Mouse (Mus musculus) hindbrain, embryonic 15.5 days (tissue): Measurements from ENCODE around the gene Tmem147. TPM values are rescaled to one million over a fixed set of nuclear protein-coding genes. Genes with fewer than 3 reads are reported as not detected.

ENCODE experiments used
- ATAC-seq: fragments of 200-750 bp; cut with Nextera tagmentation; 2 replicates; pipeline ENCODE4 v1.8.0; 2017; ENCODE audit warnings: low read depth, moderate number of reproducible peaks, moderate TSS enrichment; ENCODE audit not compliant: low FRiP score
- H3K27ac ChIP-seq: fragments of 300-500 bp; sonication (generic); replicated peaks from 2 replicates; pipeline ENCODE4 v1.5.1; 2015; ENCODE audit warnings: mild to moderate bottlenecking, inconsistent platforms
- H3K27me3 ChIP-seq: fragments of 300-500 bp; sonication (generic); 2 replicates; pipeline ENCODE4 v1.6.1; 2015; ENCODE audit warnings: control low read depth, inconsistent platforms
- H3K36me3 ChIP-seq: fragments of 300-500 bp; sonication (generic); 2 replicates; pipeline ENCODE4 v1.6.1; 2015; ENCODE audit warnings: control low read depth, inconsistent platforms
- H3K4me1 ChIP-seq: fragments of 300-500 bp; sonication (generic); replicated peaks from 2 replicates; pipeline ENCODE4 v1.6.1; 2015; ENCODE audit warnings: control low read depth, inconsistent platforms
- H3K4me2 ChIP-seq: fragments of 300-500 bp; sonication (generic); 2 replicates; pipeline ENCODE4 v1.6.1; 2015; ENCODE audit warnings: moderate library complexity, mild to moderate bottlenecking, inconsistent platforms
- H3K4me3 ChIP-seq: fragments of 300-500 bp; sonication (generic); 2 replicates; pipeline ENCODE4 v1.5.1; 2015; ENCODE audit warnings: mild to moderate bottlenecking, inconsistent platforms
- H3K9ac ChIP-seq: fragments of 300-500 bp; sonication (generic); 2 replicates; pipeline ENCODE4 v1.6.1; 2015; ENCODE audit warnings: inconsistent platforms
- H3K9me3 ChIP-seq: fragments of 300-500 bp; sonication (generic); 2 replicates; pipeline ENCODE4 v1.6.1; 2016; ENCODE audit warnings: control low read depth, inconsistent platforms
- WGBS: fragments of 180-500 bp; shearing (Covaris S2); methylation state at CpG from one replicate; pipeline ENCODE4 v1.1.7; 2015; 5-methylcytosine and 5-hydroxymethylcytosine counted together
- polyA plus RNA-seq: library from polyadenylated mRNA; unstranded; fragments of >200 nt; fragmentation: Nextera tagmentation; extraction: Ambion mirVana; gene quantifications from 2 replicates; pipeline ENCODE4 v1.2.1, GENCODE M21; 2015

Tmem147 gene
- 273 and 284 TPM in 2 replicates for polyA plus RNA-seq

GRCm38 (mm10) chr7:30729396-30730063 is at the start of gene Tmem147:
Tmem147 (minus strand) TSS chr7:30729540.
- Histone ChIP-seq H3K4me1 (peaks cover 33% of the 10 kb centered on the region), H3K36me3 (peaks cover 8% of the 10 kb centered on the region), H3K9me3 (no peaks in the 10 kb centered on the region), H3K4me3 (peak within 1 kb of the TSS; percentile 72), H3K27ac (peak within 1 kb of the TSS; percentile 89), H3K27me3 (no peaks in the 10 kb centered on the region), H3K4me2 (peak within 1 kb of the TSS; percentile 83), H3K9ac (peak within 1 kb of the TSS; percentile 87)
- under 1% methylated on average over 60 of the region's 60 CpGs for WGBS
- peak; percentile 96 for ATAC-seq

- H3K4me3 ChIP-seq: no peak overlapping the region
- no peak for ATAC-seq
- H3K4me1 ChIP-seq: no peaks in the 10 kb centered on the region
- no peaks in the 10 kb centered on the region for H3K36me3 ChIP-seq
- H3K27ac ChIP-seq: no peak overlapping the region
- no peak overlapping the region for H3K4me2 ChIP-seq
- 88% methylated on average over 1 of the region's 1 CpGs for WGBS
- no peak overlapping the region for H3K9ac ChIP-seq
- H3K9me3 ChIP-seq: no peaks in the 10 kb centered on the region
- no peaks in the 10 kb centered on the region for H3K27me3 ChIP-seq
Observed at GRCm38 (mm10) chr7:30777911-30778310, 48.6 kb upstream of the Tmem147 start.

- WGBS: 47% methylated on average over 7 of the region's 7 CpGs
- Histone ChIP-seq H3K4me3 (no peak overlapping the region), H3K9ac (no peak overlapping the region), H3K27me3 (no peaks in the 10 kb centered on the region), H3K4me2 (no peak overlapping the region), H3K36me3 (no peaks in the 10 kb centered on the region), H3K27ac (no peak overlapping the region), H3K4me1 (no peaks in the 10 kb centered on the region), H3K9me3 (no peaks in the 10 kb centered on the region)
- ATAC-seq: no peak
Observed at GRCm38 (mm10) chr7:30777081-30777579, 47.8 kb upstream of the Tmem147 start.

GRCm38 (mm10) chr7:30776104-30776503 is 46.8 kb upstream of the Tmem147 start:
- Histone ChIP-seq H3K4me1 (no peaks in the 10 kb centered on the region), H3K27ac (no peak overlapping the region), H3K4me3 (no peak overlapping the region), H3K9me3 (no peaks in the 10 kb centered on the region), H3K36me3 (no peaks in the 10 kb centered on the region), H3K4me2 (no peak overlapping the region), H3K27me3 (no peaks in the 10 kb centered on the region), H3K9ac (no peak overlapping the region)
- ATAC-seq: no peak
- WGBS: 89% methylated on average over 9 of the region's 9 CpGs

GRCm38 (mm10) chr7:30769236-30769635 is 39.9 kb upstream of the Tmem147 start:
- H3K27ac ChIP-seq: no peak overlapping the region
- ATAC-seq: no peak

GRCm38 (mm10) chr7:30766408-30766807 is 37.1 kb upstream of the Tmem147 start:
- no peaks in the 10 kb centered on the region for H3K4me1 ChIP-seq
- no peak overlapping the region for H3K4me2 ChIP-seq
- no peaks in the 10 kb centered on the region for H3K27me3 ChIP-seq
- WGBS: 93% methylated on average over 4 of the region's 4 CpGs
- H3K27ac ChIP-seq: no peak overlapping the region
- no peaks in the 10 kb centered on the region for H3K36me3 ChIP-seq
- H3K9me3 ChIP-seq: no peaks in the 10 kb centered on the region
- no peak overlapping the region for H3K4me3 ChIP-seq
- no peak overlapping the region for H3K9ac ChIP-seq
- no peak for ATAC-seq

More at GRCm38 (mm10) chr7:30769236-30769635, 39.9 kb upstream of the Tmem147 start:
- no peak overlapping the region for H3K4me2 ChIP-seq
- no peaks in the 10 kb centered on the region for H3K9me3 ChIP-seq
- no peaks in the 10 kb centered on the region for H3K27me3 ChIP-seq
- no peaks in the 10 kb centered on the region for H3K4me1 ChIP-seq
- H3K36me3 ChIP-seq: no peaks in the 10 kb centered on the region
- no peak overlapping the region for H3K4me3 ChIP-seq
- no peak overlapping the region for H3K9ac ChIP-seq
- WGBS: 44% methylated on average over 9 of the region's 9 CpGs

- H3K4me2 ChIP-seq: peak overlapping the region; percentile 36
Observed at GRCm38 (mm10) chr7:30765173-30765572, 35.8 kb upstream of the Tmem147 start.

GRCm38 (mm10) chr7:30763456-30763855 is 34.1 kb upstream of the Tmem147 start, which contains the start of gene Dmkn:
Dmkn (plus strand) TSS chr7:30763756.
- Histone ChIP-seq H3K27me3 (no peaks in the 10 kb centered on the region), H3K4me2 (no peak within 1 kb of the TSS), H3K27ac (no peak within 1 kb of the TSS), H3K9me3 (no peaks in the 10 kb centered on the region), H3K9ac (no peak within 1 kb of the TSS), H3K4me3 (no peak within 1 kb of the TSS), H3K36me3 (no peaks in the 10 kb centered on the region), H3K4me1 (no peaks in the 10 kb centered on the region)
- no peak for ATAC-seq
- WGBS: 53% methylated on average over 5 of the region's 5 CpGs

More at GRCm38 (mm10) chr7:30765173-30765572, 35.8 kb upstream of the Tmem147 start:
- H3K36me3 ChIP-seq: no peaks in the 10 kb centered on the region
- H3K9ac ChIP-seq: no peak overlapping the region
- H3K9me3 ChIP-seq: no peaks in the 10 kb centered on the region
- H3K4me1 ChIP-seq: no peaks in the 10 kb centered on the region
- no peaks in the 10 kb centered on the region for H3K27me3 ChIP-seq
- ATAC-seq: no peak
- no peak overlapping the region for H3K27ac ChIP-seq
- 44% methylated on average over 11 of the region's 11 CpGs for WGBS
- H3K4me3 ChIP-seq: peak overlapping the region; percentile 11; the same call in 1 of the 2 replicates

GRCm38 (mm10) chr7:30761769-30762352 is 32.5 kb upstream of the Tmem147 start:
- no peak for ATAC-seq
- Histone ChIP-seq H3K27ac (no peak overlapping the region), H3K27me3 (no peaks in the 10 kb centered on the region), H3K36me3 (no peaks in the 10 kb centered on the region), H3K4me3 (no peak overlapping the region), H3K4me2 (no peak overlapping the region), H3K4me1 (no peaks in the 10 kb centered on the region), H3K9ac (no peak overlapping the region), H3K9me3 (no peaks in the 10 kb centered on the region)
- WGBS: 80% methylated on average over 4 of the region's 4 CpGs

- Histone ChIP-seq H3K36me3 (peaks cover 26% of the 10 kb centered on the region), H3K27me3 (no peaks in the 10 kb centered on the region), H3K4me2 (no peak overlapping the region), H3K27ac (no peak overlapping the region), H3K9me3 (no peaks in the 10 kb centered on the region), H3K4me3 (no peak overlapping the region), H3K4me1 (no peaks in the 10 kb centered on the region), H3K9ac (no peak overlapping the region)
- WGBS: 41% methylated on average over 4 of the region's 4 CpGs
- 0 out of 2 replicates have a peak, but pooled peaks have one; percentile 66 for ATAC-seq
Observed at GRCm38 (mm10) chr7:30758853-30759252, 29.5 kb upstream of the Tmem147 start.

GRCm38 (mm10) chr7:30757001-30757400 is 27.7 kb upstream of the Tmem147 start:
- no peak overlapping the region for H3K27ac ChIP-seq
- WGBS: 70% methylated on average over 3 of the region's 3 CpGs
- H3K4me3 ChIP-seq: no peak overlapping the region
- H3K9me3 ChIP-seq: no peaks in the 10 kb centered on the region
- no peak for ATAC-seq
- peaks cover 26% of the 10 kb centered on the region for H3K36me3 ChIP-seq
- no peak overlapping the region for H3K9ac ChIP-seq
- H3K27me3 ChIP-seq: no peaks in the 10 kb centered on the region
- H3K4me2 ChIP-seq: no peak overlapping the region
- no peaks in the 10 kb centered on the region for H3K4me1 ChIP-seq

GRCm38 (mm10) chr7:30751086-30751669 is 21.8 kb upstream of the Tmem147 start, which contains the start of gene Sbsn:
Sbsn (plus strand) TSS chr7:30751471.
- H3K4me3 ChIP-seq: no peak within 1 kb of the TSS
- 69% methylated on average over 5 of the region's 5 CpGs for whole genome bisulfite sequencing
- H3K27me3 ChIP-seq: no peaks in the 10 kb centered on the region
- H3K9ac ChIP-seq: no peak within 1 kb of the TSS
- H3K27ac ChIP-seq: no peak within 1 kb of the TSS
- H3K4me1 ChIP-seq: no peaks in the 10 kb centered on the region
- ATAC-seq: no peak
- no peak within 1 kb of the TSS for H3K4me2 ChIP-seq
- no peaks in the 10 kb centered on the region for H3K9me3 ChIP-seq
- peaks cover 19% of the 10 kb centered on the region for H3K36me3 ChIP-seq
